Mouse (Mus musculus) liver, postnatal 0 days (tissue): Measurements from ENCODE around the gene D13Ertd608e. TPM values are rescaled to one million over a fixed set of nuclear protein-coding genes. Genes with fewer than 3 reads are reported as not detected.
"Not testable (repeated sequence)": the region's sequence is repeated elsewhere in the genome, so short reads cannot be mapped to it uniquely, and the experiment has no call there.

Source experiments
- ATAC-seq: fragments of 200-750 bp; cut with Nextera tagmentation; 2 replicates; pipeline ENCODE4 v1.8.0; 2017; ENCODE audit warnings: mild to moderate bottlenecking, moderate library complexity
- DNase-seq: peaks from one replicate; pipeline ENCODE4 v3.0.0-alpha.2; 2016
- H3K27ac ChIP-seq: fragments of 300-500 bp; sonication (generic); 2 replicates; pipeline ENCODE4 v1.5.1; 2014; ENCODE audit warnings: antibody characterized with exemption, moderate library complexity, mild to moderate bottlenecking, low read depth
- H3K27me3 ChIP-seq: fragments of 300-500 bp; sonication (generic); 2 replicates; pipeline ENCODE4 v1.6.1; 2014; ENCODE audit warnings: low read length, control low read depth, mixed read lengths; ENCODE audit not compliant: insufficient read depth
- H3K36me3 ChIP-seq: fragments of 300-500 bp; sonication (generic); replicated peaks from 2 replicates; pipeline ENCODE4 v1.6.1; 2014; ENCODE audit warnings: mild to moderate bottlenecking, control low read depth, low read length, moderate library complexity, mixed read lengths; ENCODE audit not compliant: insufficient read depth
- H3K4me1 ChIP-seq: fragments of 300-500 bp; sonication (generic); 2 replicates; pipeline ENCODE4 v1.6.1; 2014; ENCODE audit warnings: antibody characterized with exemption, mild to moderate bottlenecking, control low read depth; ENCODE audit not compliant: insufficient read depth
- H3K4me2 ChIP-seq: fragments of 300-500 bp; sonication (generic); 2 replicates; pipeline ENCODE4 v1.6.1; 2014; ENCODE audit warnings: low read depth, mild to moderate bottlenecking, low read length, moderate library complexity, mixed read lengths
- H3K4me3 ChIP-seq: fragments of 300-500 bp; sonication (generic); 2 replicates; pipeline ENCODE4 v1.5.1; 2014; ENCODE audit warnings: low read depth, low read length
- H3K9ac ChIP-seq: fragments of 300-500 bp; sonication (generic); replicated peaks from 2 replicates; pipeline ENCODE4 v1.6.1; 2014; ENCODE audit warnings: mild to moderate bottlenecking, moderate library complexity
- H3K9me3 ChIP-seq: fragments of 300-500 bp; sonication (generic); 2 replicates; pipeline ENCODE4 v1.6.1; 2016; ENCODE audit warnings: mild to moderate bottlenecking, control low read depth, low read length, mixed read lengths
- CTCF ChIP-seq: sonication (generic); IDR thresholded peaks from 2 replicates; pipeline ENCODE4 v1.5.1; 2016; ENCODE audit warnings: antibody characterized with exemption, low read depth
- EP300 ChIP-seq: IDR thresholded peaks from 2 replicates; pipeline ENCODE4 v1.6.1; 2016; ENCODE audit warnings: antibody characterized with exemption, low read depth, mild to moderate bottlenecking
- WGBS: fragments of 180-500 bp; shearing (Covaris S2); extraction: QIAGEN DNeasy Blood & Tissue Kit; methylation state at CpG from one replicate; pipeline ENCODE4 v1.1.7; 2014; ENCODE audit not compliant: insufficient replicate concordance; 5-methylcytosine and 5-hydroxymethylcytosine counted together
- polyA plus RNA-seq: library from polyadenylated mRNA; unstranded; fragments of >200 nt; fragmentation: Nextera tagmentation; extraction: Ambion mirVana; gene quantifications from 2 replicates; pipeline ENCODE4 v1.2.1, GENCODE M21; 2015

The D13Ertd608e gene
- polyA plus RNA-seq, 1 experiment from 2014 or later, result not detected

GRCm38 (mm10) chr13:119797656-119798055, 38.1 kb upstream of the D13Ertd608e start:
- no peak overlapping the region for H3K4me3 ChIP-seq
- ATAC-seq (no peak), DNase-seq (no peak)
- 44% methylated on average over 4 of the region's 4 CpGs for WGBS
- H3K4me2 ChIP-seq, result no peak overlapping the region
- no peaks in the 10 kb centered on the region for H3K4me1 ChIP-seq
- H3K9me3 ChIP-seq, result no peaks in the 10 kb centered on the region
- no peak for TF ChIP-seq CTCF
- H3K27me3 ChIP-seq, result no peaks in the 10 kb centered on the region
- no peak overlapping the region for H3K9ac ChIP-seq
- H3K27ac ChIP-seq, result no peak overlapping the region
- H3K36me3 ChIP-seq, result no peaks in the 10 kb centered on the region

- no peaks in the 10 kb centered on the region for H3K36me3 ChIP-seq
- DNase-seq (no peak), ATAC-seq (no peak)
- WGBS, result 41% methylated on average over 2 of the region's 2 CpGs
- H3K9ac ChIP-seq, result no peak overlapping the region
- no peaks in the 10 kb centered on the region for H3K27me3 ChIP-seq
- no peaks in the 10 kb centered on the region for H3K9me3 ChIP-seq
- no peaks in the 10 kb centered on the region for H3K4me1 ChIP-seq
- no peak overlapping the region for H3K4me2 ChIP-seq
- no peak overlapping the region for H3K27ac ChIP-seq
- no peak overlapping the region for H3K4me3 ChIP-seq
- TF ChIP-seq CTCF (no peak), EP300 (no peak)
These were observed 26.9 kb upstream of the D13Ertd608e start for GRCm38 (mm10) chr13:119808937-119809336.

GRCm38 (mm10) chr13:119810031-119810430, 25.8 kb upstream of the D13Ertd608e start:
- ATAC-seq (no peak), DNase-seq (no peak)
- Histone ChIP-seq H3K27me3 (no peaks in the 10 kb centered on the region), H3K9ac (no peak overlapping the region), H3K9me3 (no peaks in the 10 kb centered on the region), H3K36me3 (no peaks in the 10 kb centered on the region), H3K4me3 (no peak overlapping the region), H3K4me2 (no peak overlapping the region), H3K27ac (no peak overlapping the region), H3K4me1 (no peaks in the 10 kb centered on the region)
- TF ChIP-seq EP300, result no peak
- TF ChIP-seq CTCF, result no peak
- 85% methylated on average over 8 of the region's 9 CpGs for WGBS

GRCm38 (mm10) chr13:119816798-119817197, 19.0 kb upstream of the D13Ertd608e start:
- DNase-seq, result no peak
- H3K4me3 ChIP-seq, result no peak overlapping the region

GRCm38 (mm10) chr13:119817579-119818206, 18.1 kb upstream of the D13Ertd608e start:
- H3K27ac ChIP-seq, result no peak overlapping the region
- 11% methylated on average over 2 of the region's 2 CpGs for WGBS
- H3K27me3 ChIP-seq, result no peaks in the 10 kb centered on the region
- no peak for TF ChIP-seq EP300
- TF ChIP-seq CTCF, result no peak
- no peaks in the 10 kb centered on the region for H3K36me3 ChIP-seq
- ATAC-seq (no peak), DNase-seq (no peak)
- H3K4me1 ChIP-seq, result no peaks in the 10 kb centered on the region
- H3K9me3 ChIP-seq, result no peaks in the 10 kb centered on the region
- no peak overlapping the region for H3K4me3 ChIP-seq
- no peak overlapping the region for H3K4me2 ChIP-seq
- H3K9ac ChIP-seq, result no peak overlapping the region

More at GRCm38 (mm10) chr13:119816798-119817197, 19.0 kb upstream of the D13Ertd608e start:
- no peak overlapping the region for H3K9ac ChIP-seq
- H3K36me3 ChIP-seq, result no peaks in the 10 kb centered on the region
- H3K9me3 ChIP-seq, result no peaks in the 10 kb centered on the region
- H3K4me1 ChIP-seq, result no peaks in the 10 kb centered on the region
- no peaks in the 10 kb centered on the region for H3K27me3 ChIP-seq
- H3K4me2 ChIP-seq, result no peak overlapping the region
- ATAC-seq, result no peak
- 60% methylated on average over 8 of the region's 8 CpGs for WGBS
- no peak for TF ChIP-seq CTCF
- TF ChIP-seq EP300, result no peak
- no peak overlapping the region for H3K27ac ChIP-seq

GRCm38 (mm10) chr13:119830116-119830515, 5.7 kb upstream of the D13Ertd608e start, which contains the start of gene AF067063:
Gene AF067063, minus strand, starts transcription at chr13:119830216.
- H3K4me1 ChIP-seq, H3K27me3 ChIP-seq, ATAC-seq, H3K9ac ChIP-seq, H3K27ac ChIP-seq, H3K4me2 ChIP-seq, H3K4me3 ChIP-seq, H3K36me3 ChIP-seq, DNase-seq, H3K9me3 ChIP-seq: not testable (repeated sequence)

- not testable (repeated sequence) for H3K4me1 ChIP-seq, H3K27me3 ChIP-seq, H3K27ac ChIP-seq, H3K36me3 ChIP-seq, H3K4me3 ChIP-seq, DNase-seq, H3K9me3 ChIP-seq, H3K9ac ChIP-seq
- peak; percentile 41 for TF ChIP-seq CTCF
- H3K4me2 ChIP-seq, result peak overlapping the region; percentile 45
- ATAC-seq, result peak; percentile 57
- WGBS, result 7% methylated on average over 23 of the region's 23 CpGs
These were observed 562 bp downstream of the D13Ertd608e start for GRCm38 (mm10) chr13:119836324-119836811.
